Mouse (Mus musculus): ENCODE results near the gene Mrpl58.

Mrpl58 gene

DNA sequence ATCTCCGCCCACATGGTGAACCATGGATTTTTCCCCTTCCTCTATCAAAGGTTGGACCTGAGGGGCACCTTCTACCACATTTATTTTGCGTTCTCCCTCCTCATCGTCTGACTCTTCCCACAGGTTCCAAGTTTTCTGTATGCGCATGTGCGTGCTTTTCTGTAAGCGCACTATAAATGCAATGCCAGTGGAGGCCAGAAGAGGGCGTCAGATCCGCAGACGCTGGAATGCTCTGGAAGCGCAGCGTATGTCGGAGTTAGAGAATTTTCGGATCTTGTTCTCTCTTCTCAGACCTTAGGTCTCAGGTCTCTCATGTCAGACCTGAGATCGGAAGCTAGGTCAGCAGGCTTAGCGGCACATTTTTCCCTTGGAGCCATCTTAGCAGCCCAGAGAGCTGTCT lies 52.1 kb downstream of the Mrpl58 start:
- DNase-seq (ENCODE audit: extremely low spot score, low spot score) = no peak

- no peak for DNase-seq (ENCODE audit: extremely low spot score, low spot score)
Observed at GRCm38 (mm10) chr11:115456182-115456581, 52.6 kb downstream of the Mrpl58 start.

- no peak for DNase-seq (ENCODE audit: extremely low spot score, low spot score)
Observed at GRCm38 (mm10) chr11:115457405-115457804, 53.9 kb downstream of the Mrpl58 start.

- no peak for DNase-seq (ENCODE audit: extremely low spot score, low spot score)
Observed at GRCm38 (mm10) chr11:115460976-115461375, 57.4 kb downstream of the Mrpl58 start.

- no peak for DNase-seq (ENCODE audit: extremely low spot score, low spot score)
Observed at GRCm38 (mm10) chr11:115461846-115462242, 58.3 kb downstream of the Mrpl58 start.

All from neural tube, embryonic 10.5 days (tissue).